Mouse (Mus musculus) regulatory T cell (primary cell): ENCODE measurements around the gene Bicdl1.
"Not testable (repeated sequence)": the region's sequence is repeated elsewhere in the genome, so short reads cannot be mapped to it uniquely, and the experiment has no call there.

Source experiments
- in situ Hi-C: fragments of 300-600 bp; cut with MboI, MseI; formaldehyde crosslinking; loops from one replicate; pipeline ENCODE4 v1.15.1; 2025; ENCODE audit warnings: high pct_unique_total_duplicates

Bicdl1 gene

DNA sequence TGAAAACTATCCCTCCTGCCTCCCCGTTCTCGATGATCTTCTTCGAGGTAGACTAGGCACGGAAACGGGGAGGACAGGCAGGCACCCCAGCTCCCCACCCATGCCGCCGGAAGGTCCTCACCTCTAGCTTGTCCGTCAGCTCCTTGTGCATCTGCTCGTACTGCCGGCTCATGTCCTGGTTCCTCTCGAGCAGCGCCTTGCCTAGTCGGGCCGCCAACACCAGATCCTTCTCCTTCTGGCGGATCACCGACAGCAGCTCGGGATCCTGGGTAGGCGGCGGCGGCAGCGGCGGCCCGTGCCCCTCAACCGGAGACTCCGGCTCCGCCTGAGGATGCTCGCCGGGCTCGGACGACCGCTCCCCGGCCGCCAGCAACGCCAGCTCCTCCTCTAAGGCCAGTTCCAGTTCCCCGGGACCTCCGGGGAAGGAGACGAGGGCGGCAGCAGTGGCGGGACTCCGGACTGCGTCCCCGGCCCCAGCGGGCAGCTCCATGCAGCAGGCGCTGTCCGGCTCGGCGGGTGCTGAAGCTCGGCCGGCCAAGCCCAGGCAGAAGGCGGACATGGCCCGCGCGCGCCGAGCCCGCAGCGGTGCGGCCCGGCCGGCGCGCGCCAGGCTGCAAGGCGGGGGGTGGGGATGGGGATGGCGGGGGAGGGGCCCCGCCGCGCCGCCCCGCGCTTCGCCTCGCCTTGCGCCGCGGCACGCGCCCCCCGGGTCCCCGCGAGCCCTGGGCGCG, at the start of gene Bicdl1:
Gene Bicdl1 (minus strand): TSS at position 621 of the 731 bp plus-strand sequence.
- in situ Hi-C loops, result no loop called here

DNA sequence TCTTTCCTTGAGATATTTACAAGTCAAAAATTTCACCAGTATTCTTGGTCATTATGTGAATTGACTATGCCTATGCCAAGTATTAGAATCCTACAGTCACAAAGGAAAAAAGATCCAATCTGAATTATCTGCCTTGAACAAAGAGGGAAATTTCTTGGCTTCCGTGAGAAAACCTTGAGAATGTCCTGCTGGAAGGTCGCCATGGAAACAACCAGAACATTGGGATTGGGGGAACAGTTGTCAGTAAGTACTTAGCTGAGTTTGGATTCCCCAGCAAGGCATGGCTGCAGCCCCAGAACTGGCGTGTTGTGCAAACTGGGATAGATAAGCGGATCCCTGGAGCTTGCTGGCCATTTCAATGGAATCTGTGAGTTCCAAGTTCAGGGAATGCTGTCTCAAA, 45.5 kb upstream of the Bicdl1 start:
- in situ Hi-C loops, result no loop called here

DNA sequence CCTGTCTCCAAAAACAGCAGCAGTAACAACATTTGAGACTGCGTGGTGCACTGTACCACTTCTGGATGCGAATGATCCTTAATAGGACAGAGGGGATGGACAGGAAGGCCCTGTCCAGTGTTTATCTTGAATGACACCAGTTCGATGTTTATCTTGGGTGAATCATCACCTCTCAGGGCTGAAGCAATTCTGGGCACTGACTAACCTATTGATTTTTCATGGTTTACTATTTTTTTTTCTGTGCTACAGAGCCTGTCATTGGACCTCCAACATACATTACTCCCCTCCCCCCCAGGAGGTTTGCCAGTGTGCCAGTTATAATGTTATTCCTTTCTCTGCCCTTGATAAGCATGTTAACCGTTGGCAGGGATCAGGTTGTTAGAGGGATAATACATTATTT, 43.9 kb upstream of the Bicdl1 start:
- in situ Hi-C loops, result no loop called here

DNA sequence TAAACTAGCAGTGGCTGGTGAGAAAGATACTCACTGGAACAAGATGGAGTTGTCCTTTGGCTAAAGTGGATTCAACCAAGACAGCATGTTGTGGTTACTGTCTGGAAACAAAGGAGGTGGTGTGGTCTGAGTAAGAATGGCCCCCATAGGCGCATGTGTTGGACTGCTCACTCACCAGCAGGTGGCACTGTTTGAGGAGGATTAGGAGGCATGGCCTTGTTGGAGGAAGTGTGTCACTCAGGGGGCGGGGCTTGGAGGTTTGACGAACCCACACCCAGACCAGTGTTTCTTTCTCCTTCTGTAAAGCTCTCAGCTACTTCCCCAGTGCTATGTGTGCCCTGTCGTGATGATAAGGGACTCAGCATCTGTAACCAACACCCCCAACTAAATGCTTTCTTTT, 38.6 kb upstream of the Bicdl1 start:
- in situ Hi-C loops, result no loop called here

DNA sequence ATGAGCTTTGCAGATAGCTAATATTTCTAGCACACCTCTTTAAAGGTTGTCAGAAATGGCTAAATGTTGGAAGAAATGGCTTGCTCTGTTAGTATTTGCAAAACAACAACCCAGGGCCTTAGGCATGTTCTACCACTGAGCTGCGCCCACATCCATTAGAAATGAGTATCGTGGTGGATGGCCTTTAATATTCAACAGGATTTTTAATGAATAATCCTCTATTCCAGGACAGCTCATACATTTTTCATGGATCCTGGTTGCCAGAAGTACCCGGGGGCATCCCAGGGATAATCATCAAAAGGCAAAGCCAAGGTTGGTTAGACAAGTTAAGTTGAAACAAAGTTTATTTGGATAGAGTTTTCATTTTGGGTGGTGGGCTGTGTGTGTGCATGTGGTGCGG, 37.7 kb upstream of the Bicdl1 start:
- in situ Hi-C loops, result no loop called here

DNA sequence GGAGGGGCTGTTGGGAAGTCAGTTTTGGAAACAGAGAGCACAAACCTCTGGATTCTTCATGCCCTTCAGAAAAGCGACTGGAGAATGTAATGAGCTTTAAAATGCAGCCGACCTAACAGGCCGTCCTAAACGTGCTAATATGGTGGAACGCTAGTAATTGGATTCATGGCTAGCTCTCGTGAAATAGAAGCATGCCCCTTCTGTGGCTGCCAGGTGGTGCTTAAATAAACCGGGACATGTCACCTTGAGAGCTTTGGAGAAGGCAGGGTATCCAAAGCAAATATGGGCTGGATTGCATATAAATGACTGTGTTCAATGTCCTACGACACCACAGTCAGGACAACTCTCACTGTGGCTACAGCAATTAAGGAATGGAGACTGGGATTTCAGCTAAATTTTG, 35.4 kb upstream of the Bicdl1 start:
- in situ Hi-C loops, result no loop called here

DNA sequence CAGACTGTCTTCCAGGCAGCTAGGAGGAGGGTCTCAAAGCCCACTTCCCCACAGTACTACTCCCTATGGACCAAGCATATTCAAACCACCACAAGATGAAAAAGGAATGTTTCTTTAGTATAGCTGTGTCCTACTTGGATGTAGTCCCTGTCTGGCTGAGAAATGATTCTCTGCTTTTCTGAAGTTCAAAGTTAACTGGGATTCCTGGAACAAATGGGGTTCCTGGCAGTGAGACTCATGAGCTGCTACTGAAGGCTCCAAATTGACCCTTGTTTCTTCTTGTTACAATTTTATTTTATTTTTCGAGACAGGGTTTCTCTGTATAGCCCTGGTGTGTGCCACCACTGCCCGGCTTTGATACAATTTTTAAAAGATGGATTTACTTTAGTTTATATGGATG, 32.6 kb upstream of the Bicdl1 start:
- in situ Hi-C loops, result no loop called here

DNA sequence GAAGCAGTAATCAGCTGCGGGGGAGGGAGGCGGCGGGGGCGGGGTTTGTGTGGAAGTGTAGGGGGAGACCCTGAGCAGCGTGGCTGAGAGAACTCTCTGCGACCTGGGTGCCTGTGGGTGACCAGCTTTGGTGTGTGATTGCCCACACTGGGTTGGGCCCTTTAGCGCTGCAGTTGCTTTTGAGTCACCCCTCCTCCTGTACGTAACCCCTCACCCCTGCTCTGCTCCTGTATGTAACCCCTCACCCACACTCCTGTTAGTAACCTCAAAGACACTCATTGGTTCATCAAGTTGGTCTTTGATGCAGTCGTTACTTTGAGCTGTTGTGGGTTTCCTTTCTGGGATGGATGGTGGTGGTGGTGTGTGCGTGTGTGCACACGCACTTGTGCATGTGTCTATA, 29.5 kb upstream of the Bicdl1 start:
- in situ Hi-C loops, result no loop called here

DNA sequence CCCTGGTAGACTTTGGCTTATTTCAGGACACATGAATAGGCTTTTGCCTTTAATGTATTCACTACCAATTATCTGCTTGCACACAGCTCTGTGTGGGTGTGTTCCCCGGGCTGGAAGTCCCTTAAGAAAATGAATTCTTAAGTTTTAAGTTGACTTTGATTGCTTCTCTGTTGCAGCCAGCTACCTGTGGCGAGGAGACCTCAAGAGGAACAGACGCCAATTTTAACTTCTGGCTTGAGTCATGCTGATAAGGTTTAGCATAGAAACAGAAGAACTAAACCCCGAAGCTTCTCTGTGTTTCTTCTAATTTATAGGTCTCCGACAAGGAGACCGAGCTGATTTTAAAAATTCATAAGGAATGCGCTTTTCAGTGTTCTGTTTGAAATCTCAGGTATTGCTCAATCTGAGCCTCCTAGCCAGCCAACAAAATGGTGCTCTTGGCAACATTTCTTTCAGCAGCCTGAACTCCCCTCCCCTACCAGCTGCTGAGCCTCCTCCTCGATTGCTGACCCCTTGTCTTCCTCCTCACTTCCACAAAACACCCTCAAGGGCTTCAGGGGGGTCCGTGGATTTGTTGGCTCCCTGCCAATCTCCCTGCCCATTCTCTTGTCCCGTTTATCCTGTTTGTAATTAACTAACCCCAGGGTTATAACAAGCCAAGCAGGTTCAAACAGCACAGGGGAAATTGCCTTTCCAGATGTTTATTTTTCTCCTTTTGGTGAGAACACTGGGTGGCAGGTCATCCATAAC, 27.2 kb upstream of the Bicdl1 start:
- in situ Hi-C loops, result no loop called here

DNA sequence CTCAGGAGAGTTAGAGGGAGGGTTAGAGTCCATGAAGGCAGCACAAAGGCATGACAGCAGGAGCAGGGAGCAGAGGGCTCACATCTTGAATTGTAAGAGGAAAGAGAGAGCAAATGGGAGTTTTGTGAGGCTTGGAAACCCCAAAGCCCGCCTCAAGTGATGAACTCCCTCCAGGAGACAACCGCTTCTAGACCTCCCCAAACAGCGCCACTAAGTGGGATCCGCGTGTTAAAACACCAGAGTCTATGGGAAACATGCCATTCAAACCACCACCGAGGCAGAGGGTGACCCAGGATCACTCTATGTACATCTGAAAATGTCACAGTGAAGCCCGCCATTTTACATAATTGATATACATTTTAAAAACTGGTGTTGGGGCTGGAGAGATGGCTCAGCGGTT, 26.1 kb upstream of the Bicdl1 start:
- in situ Hi-C loops, result no loop called here

DNA sequence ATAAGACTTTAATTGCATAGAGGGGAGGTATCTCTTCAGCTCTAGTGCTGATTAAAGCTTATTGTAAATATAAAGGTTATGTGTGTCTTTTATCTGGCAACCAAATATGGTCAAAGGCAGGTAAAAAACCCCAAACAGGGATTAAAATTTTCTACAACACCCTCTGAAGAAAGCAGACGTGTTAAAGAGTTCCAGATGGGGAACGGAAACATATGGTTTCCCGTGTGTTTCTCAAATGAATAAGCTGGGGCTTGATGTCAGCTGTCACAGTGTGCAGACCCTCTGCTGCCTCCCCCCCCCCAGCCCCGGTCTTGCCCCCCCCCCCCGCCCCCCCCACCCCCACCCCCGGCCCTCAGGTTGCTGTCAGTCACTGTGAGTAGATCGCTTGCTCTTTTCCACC, 24.1 kb upstream of the Bicdl1 start:
- in situ Hi-C loops, result no loop called here

DNA sequence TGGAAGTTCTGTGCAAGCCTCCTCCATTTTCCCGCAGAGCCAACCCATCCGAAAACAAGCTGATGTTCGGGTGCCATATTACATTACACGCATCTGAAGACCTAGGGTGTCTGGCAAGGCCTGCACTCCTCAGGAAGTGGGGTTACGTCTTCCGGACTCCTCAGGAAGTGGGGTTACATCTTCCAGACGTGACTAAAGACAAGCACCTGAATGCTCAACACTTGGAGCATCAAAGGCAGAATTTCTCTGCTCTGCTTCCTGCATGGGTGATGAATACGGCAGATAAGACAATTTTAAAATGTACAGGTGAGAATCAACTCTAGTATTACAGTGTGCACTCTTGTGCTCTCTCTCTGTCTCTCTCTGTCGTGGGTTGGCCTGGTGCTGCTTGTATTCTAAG, 23.4 kb upstream of the Bicdl1 start:
- in situ Hi-C loops, result no loop called here

DNA sequence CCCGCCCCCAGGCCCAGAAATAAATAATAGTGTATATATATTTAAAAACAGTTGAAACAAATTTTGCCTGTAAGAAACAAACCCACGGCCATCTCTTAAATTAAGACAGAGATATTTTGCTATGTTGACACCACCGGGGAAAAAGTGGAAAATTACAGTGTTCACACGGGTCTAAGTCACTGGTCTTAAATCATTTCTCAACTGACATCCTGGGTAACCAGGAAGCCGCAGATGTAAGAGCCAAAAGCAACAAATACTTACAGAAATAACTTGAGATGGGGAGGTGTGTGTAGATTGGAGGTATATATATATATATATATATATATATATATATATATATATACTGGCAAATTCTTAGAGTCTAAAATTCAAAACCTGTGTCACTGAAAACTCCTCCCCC, 21.5 kb upstream of the Bicdl1 start:
- in situ Hi-C loops, result no loop called here

DNA sequence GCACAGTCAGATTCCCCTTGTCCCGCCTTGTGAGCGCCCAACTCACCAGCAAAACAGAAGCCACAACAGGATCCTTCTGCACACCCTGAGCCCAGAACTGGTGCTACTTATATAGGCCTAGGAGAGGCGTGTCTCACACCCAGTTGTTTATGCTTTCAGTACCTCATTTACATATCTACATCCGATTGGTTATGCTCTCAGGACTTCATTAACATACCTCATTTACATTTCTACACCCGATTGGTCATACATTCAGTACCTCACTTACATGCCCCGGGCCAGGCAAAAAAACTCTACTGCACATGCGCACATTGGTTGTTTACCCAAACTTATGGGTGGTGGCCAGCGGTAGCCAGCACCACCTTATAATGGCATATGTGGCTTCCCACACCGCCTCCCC, 20.5 kb upstream of the Bicdl1 start:
- in situ Hi-C loops, result not testable (repeated sequence)

DNA sequence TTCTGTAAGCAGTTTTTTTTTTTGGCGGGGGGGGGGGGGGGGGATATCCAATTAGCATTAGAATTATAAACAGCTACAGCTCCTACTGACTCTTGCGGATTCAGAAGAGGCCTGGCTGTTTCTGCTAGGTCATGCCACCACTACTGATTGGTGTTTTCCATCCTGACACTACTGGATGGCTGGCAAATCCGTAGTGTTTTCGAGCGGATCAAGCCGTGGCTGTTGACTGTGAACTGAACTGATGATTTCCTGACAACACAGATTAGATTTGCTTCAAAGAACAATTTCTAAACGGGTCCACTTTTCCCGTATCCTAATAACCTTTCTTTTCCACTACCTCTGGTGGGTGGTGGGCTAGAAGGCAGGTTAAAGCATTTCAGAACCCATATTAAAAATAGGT, 16.9 kb upstream of the Bicdl1 start:
- in situ Hi-C loops, result no loop called here

DNA sequence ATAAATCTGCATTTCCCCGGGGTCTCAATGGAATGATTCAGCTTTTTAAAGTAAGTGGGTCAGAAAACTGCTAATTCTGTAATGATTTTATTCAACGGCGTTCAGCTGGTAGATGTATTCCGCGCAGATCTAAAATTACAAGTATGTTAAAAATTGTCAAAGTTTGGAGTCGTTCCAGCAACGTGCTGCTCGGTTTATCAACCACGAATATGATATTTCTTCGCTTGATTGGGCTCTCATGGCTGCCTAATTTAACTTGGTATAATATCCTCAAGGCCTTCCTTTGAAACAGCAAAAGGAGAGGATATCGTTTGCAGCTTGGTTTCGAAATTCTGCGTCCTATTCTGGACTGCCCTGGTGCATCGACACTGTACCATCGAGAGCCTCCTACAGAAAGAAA, 13.9 kb upstream of the Bicdl1 start:
- in situ Hi-C loops, result no loop called here

DNA sequence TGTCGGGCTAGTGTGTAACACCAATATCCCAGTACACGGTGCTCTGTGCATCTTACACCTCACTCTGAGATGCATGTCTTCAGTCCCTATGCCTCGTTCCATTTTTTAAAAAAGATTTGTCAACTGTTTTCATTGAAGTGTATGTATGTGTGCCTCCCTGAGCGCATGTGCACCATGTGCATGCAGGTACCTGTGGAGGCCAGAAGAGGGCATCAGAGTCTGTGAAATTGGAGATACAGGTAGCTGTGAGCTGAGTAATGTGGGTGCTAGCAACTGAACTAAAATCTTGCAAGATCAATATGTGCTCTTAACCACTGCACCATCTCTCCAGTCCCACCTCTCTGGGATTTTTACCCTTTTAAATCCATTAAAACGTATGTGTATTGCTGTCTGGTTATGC, 6.6 kb upstream of the Bicdl1 start:
- in situ Hi-C loops, result loop anchor here (5.0 kb wide), 2 partner anchors 46 to 81 kb away; no protein-coding TSS in a partner anchor

DNA sequence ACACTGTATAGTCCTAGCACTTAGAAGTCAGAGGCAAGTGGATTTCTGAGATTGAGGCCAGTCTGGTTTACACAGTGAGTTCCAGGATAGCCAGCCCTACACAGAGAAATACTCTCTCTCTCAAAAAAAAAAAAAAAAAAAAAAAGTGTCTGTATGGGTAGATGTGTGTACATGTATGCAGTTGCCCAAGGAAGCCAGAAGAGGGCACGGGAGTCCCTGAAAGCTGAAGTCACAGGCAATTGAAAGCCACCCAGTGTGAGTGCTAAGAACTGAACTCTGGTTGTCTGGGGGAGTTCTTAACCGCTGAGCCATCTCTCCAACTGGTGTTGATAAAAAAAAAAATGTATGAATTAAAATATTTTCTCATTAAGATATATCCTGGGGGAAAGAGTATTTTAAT, 3.1 kb upstream of the Bicdl1 start:
- in situ Hi-C loops, result no loop called here

DNA sequence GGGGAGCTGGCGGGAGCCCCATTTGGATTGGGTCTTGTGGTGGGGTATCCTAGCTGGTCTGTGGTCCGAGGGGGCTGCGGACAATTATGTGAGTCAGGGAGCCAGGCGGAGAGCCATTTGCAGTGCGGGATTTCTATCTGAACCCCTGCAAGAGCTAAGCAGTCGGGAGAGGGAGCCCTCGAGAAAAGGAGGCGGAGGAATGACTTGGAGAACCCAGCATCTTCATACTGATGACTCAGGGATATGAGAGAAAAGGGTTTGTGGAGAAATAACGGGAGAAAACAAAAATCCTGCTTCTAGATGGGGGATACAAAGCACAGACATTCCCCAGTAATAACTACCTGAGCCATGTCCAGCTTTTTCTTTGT, 1.4 kb upstream of the Bicdl1 start:
- in situ Hi-C loops, result no loop called here

DNA sequence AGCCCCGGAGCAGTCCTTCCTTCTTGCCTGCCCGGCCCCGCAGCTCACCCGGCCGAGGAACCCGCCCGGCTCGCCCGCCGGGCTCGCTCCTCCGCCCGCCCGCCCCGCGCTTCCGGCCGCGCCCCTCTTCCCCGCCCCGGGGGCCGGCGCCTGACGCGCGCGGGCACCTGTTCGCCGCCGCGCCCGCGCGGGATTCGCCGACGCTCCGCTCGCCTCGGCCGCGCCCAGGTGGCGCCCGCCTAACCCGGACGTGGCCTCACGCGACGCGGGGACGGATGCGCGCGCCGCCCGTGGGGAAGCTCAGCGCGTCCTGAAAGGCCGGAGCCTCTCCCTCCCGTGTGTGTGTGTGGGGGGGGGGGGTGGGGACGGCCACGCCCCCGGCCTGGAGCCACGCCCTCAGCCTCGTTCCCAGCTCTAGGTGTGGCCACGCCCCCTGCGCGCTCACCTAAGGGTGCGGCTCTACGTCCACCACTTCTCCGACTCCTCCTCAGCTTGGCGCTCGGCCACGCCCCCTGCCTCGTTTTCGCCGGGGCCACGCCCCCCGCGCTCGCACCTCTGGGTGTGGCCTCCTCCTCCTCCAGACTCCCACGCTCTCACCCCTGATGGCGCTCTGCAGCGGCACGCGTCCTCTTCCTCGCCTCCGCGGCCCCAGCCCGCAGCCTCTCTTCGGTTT, 891 bp upstream of the Bicdl1 start:
- in situ Hi-C loops, result no loop called here

DNA sequence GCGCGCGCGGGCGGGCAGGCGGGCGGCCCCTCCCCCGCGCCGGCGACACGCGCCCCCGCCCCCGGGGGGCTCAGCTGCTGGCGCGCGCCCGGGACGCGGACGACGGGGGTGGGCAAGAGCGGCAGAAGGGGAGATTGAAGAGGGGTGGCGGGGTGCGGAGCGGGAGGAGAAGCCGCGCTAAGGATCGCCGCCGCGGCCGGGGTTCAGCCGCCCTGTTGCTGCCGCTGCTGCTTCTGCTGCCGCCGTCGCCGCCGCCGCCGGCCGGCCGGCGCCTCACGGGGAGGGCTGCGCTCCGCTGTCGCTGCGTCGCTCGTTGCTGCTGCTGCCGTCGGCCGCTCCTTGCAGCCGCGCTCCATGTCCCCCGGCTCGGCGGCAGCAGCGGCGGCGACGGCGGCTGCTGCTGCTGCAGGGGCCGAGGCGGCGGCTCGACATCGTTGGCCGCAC, 333 bp upstream of the Bicdl1 start:
- in situ Hi-C loops, result no loop called here

DNA sequence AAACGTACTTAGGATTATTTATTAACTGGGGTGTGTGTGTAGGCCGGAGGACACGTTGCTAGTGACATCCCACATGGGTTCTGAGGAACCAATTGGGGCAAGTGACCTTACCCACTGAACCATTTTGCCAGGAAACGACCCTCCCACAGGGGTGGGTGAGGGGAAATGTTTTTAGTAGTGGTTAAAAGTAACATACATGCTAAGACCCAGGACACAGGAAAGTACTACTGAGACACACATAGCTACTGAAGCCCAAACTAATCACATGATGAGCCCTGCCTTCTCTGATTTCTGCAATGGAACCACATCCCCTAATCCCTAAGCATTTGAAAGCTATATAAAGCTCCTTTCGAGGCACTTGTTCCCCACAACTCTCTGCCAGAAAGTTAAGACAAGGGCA, 1.1 kb downstream of the Bicdl1 start:
- in situ Hi-C loops, result no loop called here

DNA sequence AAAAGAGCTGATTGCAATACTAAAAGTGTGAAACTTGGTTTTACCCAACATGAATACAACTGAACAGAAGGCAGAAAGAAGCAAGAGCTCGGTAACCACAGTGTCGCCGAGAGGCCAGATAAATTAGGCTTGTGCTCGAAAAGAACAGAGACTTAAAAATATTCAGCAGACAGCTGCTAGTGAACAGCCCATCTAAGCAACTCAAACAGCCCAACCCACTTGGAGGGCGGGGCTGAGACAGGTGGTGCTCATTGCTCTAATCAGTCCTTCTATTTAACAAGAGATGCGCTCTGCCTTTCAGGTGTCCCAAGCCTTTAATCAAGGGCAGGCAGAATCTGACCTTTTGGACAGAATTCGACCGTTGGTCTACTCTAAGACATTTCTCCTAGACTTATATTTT, 4.8 kb downstream of the Bicdl1 start:
- in situ Hi-C loops, result no loop called here
